Mouse (Mus musculus) liver, adult 2 months (tissue): ENCODE measurements around the gene Ctla2a.

ENCODE experiments used
- CTCF ChIP-seq: fragments of 200-500 bp; IDR thresholded peaks from 2 replicates; pipeline ENCODE4 v1.5.1; 2011; ENCODE audit warnings: low read depth, low read length, control low read depth
- POLR2A ChIP-seq: fragments of 200-500 bp; IDR thresholded peaks from 2 replicates; pipeline ENCODE4 v1.6.1; 2011; ENCODE audit warnings: low read length, control low read depth; ENCODE audit not compliant: insufficient read depth; ENCODE audit errors: extremely low read depth

DNA sequence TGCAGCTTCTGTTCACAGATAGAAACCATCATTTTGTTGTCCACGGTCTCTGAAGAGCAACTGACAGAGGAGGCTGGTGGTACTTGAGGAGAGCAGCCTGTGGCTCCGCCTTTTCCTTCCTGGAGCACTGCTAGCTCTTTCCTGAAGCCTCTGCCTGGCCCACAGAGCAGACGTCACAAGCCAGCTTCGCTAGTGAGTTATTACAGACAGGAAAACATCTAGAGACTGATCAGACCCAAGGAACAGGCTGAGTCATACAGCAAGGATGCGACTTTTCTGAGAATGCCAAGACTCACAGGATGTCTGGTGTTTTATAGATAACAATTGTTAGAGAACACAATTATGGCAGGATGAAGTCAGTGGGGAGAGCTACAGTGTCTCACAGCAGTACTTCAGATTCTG lies at the start of gene Ctla2a, which contains the start of gene Gm49391:
- TF ChIP-seq CTCF (no peak), POLR2A (no peak)
